Mouse (Mus musculus): ENCODE results near the gene Ttyh1.

DNA sequence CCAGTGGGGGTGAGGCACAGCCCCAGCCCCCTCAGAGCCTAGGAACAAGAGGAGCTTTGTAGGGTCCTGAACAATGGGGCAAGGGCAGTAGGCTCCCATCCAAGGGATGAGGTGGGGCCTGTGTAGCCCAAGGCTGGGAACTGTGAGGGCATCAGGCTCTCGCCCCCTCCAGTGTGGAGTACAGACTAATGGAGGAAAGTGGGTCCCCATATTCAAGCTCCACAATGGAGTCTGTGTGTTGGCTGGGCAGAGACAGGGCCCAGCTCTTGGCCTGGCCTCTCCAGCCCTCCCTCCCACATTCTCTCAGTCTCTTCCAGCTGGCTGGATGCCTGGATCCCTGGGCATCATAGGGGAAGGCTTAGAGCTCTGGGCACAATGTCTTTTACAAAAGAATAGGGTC lies 4.5 kb downstream of the Ttyh1 start:
- TF ChIP-seq CTCF (IDR thresholded peaks at IDR 0.05; ENCODE audit: low read depth) (no peak), EP300 (IDR thresholded peaks at IDR 0.05; ENCODE audit: low read depth) (no peak)

Data from liver, embryonic 14.5 days (tissue).